Mouse (Mus musculus) MEL (cell line): ENCODE data around the gene Hexim1. TPM values are rescaled to one million over a fixed set of nuclear protein-coding genes. Genes with fewer than 3 reads are reported as not detected.

Experiments used
- DNase-seq: peaks from one replicate; pipeline ENCODE4 v3.0.0; 2011; ENCODE audit warnings: low read depth, low spot score
- H3K27ac ChIP-seq: 2 replicates; pipeline ENCODE4 v1.5.1; 2012; ENCODE audit warnings: low read depth, mild to moderate bottlenecking, control low read depth, low read length, moderate library complexity; ENCODE audit not compliant: control insufficient read depth
- H3K27me3 ChIP-seq, 2 experiments: fragments of 150-350 bp in 1 of 2; sonication (generic) in 1 of 2; 2 replicates each; pipeline ENCODE4 v1.6.1; 2012; ENCODE audit warnings: low read length in 2 of 2, mild to moderate bottlenecking in 2 of 2, improper control_type of control experiment in 1 of 2, moderate library complexity in 1 of 2; ENCODE audit not compliant: insufficient read depth in 2 of 2, control insufficient read depth in 1 of 2
- H3K36me3 ChIP-seq, 2 experiments: 2 replicates each; pipeline ENCODE4 v1.6.1; 2012 to 2014; ENCODE audit warnings: low read length in 2 of 2, improper control_type of control experiment in 1 of 2, inconsistent platforms in 1 of 2, mild to moderate bottlenecking in 1 of 2; ENCODE audit not compliant: insufficient read depth in 2 of 2, control insufficient read depth in 1 of 2
- H3K4me1 ChIP-seq, 2 experiments: fragments of 150-350 bp in 1 of 2; sonication (generic) in 1 of 2; 2 replicates each; pipeline ENCODE4 v1.6.1; 2012; ENCODE audit warnings: low read length in 2 of 2, improper control_type of control experiment in 1 of 2, mild to moderate bottlenecking in 1 of 2; ENCODE audit not compliant: insufficient read depth in 2 of 2, control insufficient read depth in 1 of 2
- H3K4me3 ChIP-seq, 2 experiments: fragments of 150-350 bp in 1 of 2; sonication (generic) in 1 of 2; 2 replicates each; pipeline ENCODE4 v1.5.1; 2012; ENCODE audit warnings: low read depth in 2 of 2, low read length in 2 of 2, mild to moderate bottlenecking in 2 of 2, moderate library complexity in 2 of 2, control low read depth in 1 of 2, improper control_type of control experiment in 1 of 2; ENCODE audit not compliant: control insufficient read depth in 1 of 2, insufficient read depth in 1 of 2
- H3K79me2 ChIP-seq: 2 replicates; pipeline ENCODE4 v1.6.1; 2012; ENCODE audit warnings: mild to moderate bottlenecking, low read length, moderate library complexity; ENCODE audit not compliant: control insufficient read depth, poor library complexity, insufficient read depth
- H3K9ac ChIP-seq: 2 replicates; pipeline ENCODE4 v1.6.1; 2012; ENCODE audit warnings: low read depth, mild to moderate bottlenecking, control low read depth, low read length, moderate library complexity; ENCODE audit not compliant: control insufficient read depth, poor library complexity, severe bottlenecking
- H3K9me3 ChIP-seq: fragments of 150-350 bp; sonication (generic); replicated peaks from 2 replicates; pipeline ENCODE4 v1.6.1; 2012; ENCODE audit warnings: mild to moderate bottlenecking, low read length, improper control_type of control experiment, moderate library complexity; ENCODE audit not compliant: insufficient read depth
- BHLHE40 ChIP-seq: IDR thresholded peaks from 2 replicates; pipeline ENCODE4 v1.6.1; 2012; ENCODE audit warnings: low read depth, mild to moderate bottlenecking, inconsistent platforms, low read length, improper control_type of control experiment, borderline replicate concordance
- CHD2 ChIP-seq: IDR thresholded peaks from 2 replicates; pipeline ENCODE4 v1.6.1; 2011; ENCODE audit warnings: low read length, improper control_type of control experiment
- CTCF ChIP-seq, 3 experiments: IDR thresholded peaks in 2 of 3; conservative IDR thresholded peaks in 1 of 3; 2 replicates each; pipeline ENCODE4 v1.5.1; 2011 to 2012; ENCODE audit warnings: low read length in 3 of 3, low read depth in 2 of 3, mild to moderate bottlenecking in 2 of 3, improper control_type of control experiment in 1 of 3, inconsistent platforms in 1 of 3, mixed read lengths in 1 of 3, moderate library complexity in 1 of 3; ENCODE audit not compliant: control insufficient read depth in 1 of 3, insufficient read depth in 1 of 3, poor library complexity in 1 of 3, severe bottlenecking in 1 of 3
- E2F4 ChIP-seq: IDR thresholded peaks from 2 replicates; pipeline ENCODE4 v1.6.1; 2011; ENCODE audit warnings: low read depth, low read length, improper control_type of control experiment, borderline replicate concordance
- ELF1 ChIP-seq: IDR thresholded peaks from 2 replicates; pipeline ENCODE4 v1.6.1; 2014; ENCODE audit warnings: low read depth, mild to moderate bottlenecking, inconsistent platforms, low read length, improper control_type of control experiment, moderate library complexity
- ETS1 ChIP-seq: IDR thresholded peaks from 2 replicates; pipeline ENCODE4 v1.6.1; 2012; ENCODE audit warnings: low read depth, mild to moderate bottlenecking, inconsistent platforms, low read length, improper control_type of control experiment, moderate library complexity
- GABPA ChIP-seq: IDR thresholded peaks from 2 replicates; pipeline ENCODE4 v1.6.1; 2012; ENCODE audit warnings: low read depth, mild to moderate bottlenecking, inconsistent platforms, low read length, improper control_type of control experiment, moderate library complexity
- GATA1 ChIP-seq: IDR thresholded peaks from 2 replicates; pipeline ENCODE4 v1.6.1; 2011; ENCODE audit warnings: low read depth, low read length, improper control_type of control experiment
- HCFC1 ChIP-seq: IDR thresholded peaks from 2 replicates; pipeline ENCODE4 v1.6.1; 2012; ENCODE audit warnings: low read depth, mild to moderate bottlenecking, inconsistent platforms, low read length, improper control_type of control experiment, moderate library complexity
- KAT2A ChIP-seq: conservative IDR thresholded peaks from 2 replicates; pipeline ENCODE4 v1.6.1; 2012; ENCODE audit warnings: low read depth, low read length, improper control_type of control experiment, inconsistent platforms
- MAFK ChIP-seq: IDR thresholded peaks from 2 replicates; pipeline ENCODE4 v1.6.1; 2011; ENCODE audit warnings: low read depth, mild to moderate bottlenecking, low read length, improper control_type of control experiment, borderline replicate concordance
- MAX ChIP-seq: IDR thresholded peaks from 2 replicates; pipeline ENCODE4 v1.6.1; 2011; ENCODE audit warnings: low read length, improper control_type of control experiment
- MAZ ChIP-seq: IDR thresholded peaks from 2 replicates; pipeline ENCODE4 v1.6.1; 2012; ENCODE audit warnings: low read depth, mild to moderate bottlenecking, inconsistent platforms, low read length, improper control_type of control experiment
- MXI1 ChIP-seq: IDR thresholded peaks from 2 replicates; pipeline ENCODE4 v1.6.1; 2011; ENCODE audit warnings: mild to moderate bottlenecking, low read depth, low read length, improper control_type of control experiment
- MYB ChIP-seq: IDR thresholded peaks from 2 replicates; pipeline ENCODE4 v1.6.1; 2011; ENCODE audit warnings: mild to moderate bottlenecking, low read depth, low read length, improper control_type of control experiment
- MYC ChIP-seq: IDR thresholded peaks from 2 replicates; pipeline ENCODE4 v1.6.1; 2011; ENCODE audit warnings: low read depth, mild to moderate bottlenecking, low read length, improper control_type of control experiment, moderate library complexity
- NELFE ChIP-seq: IDR thresholded peaks from 2 replicates; pipeline ENCODE4 v1.6.1; 2011; ENCODE audit warnings: low read depth, low read length, improper control_type of control experiment
- NRF1 ChIP-seq: IDR thresholded peaks from 2 replicates; pipeline ENCODE4 v1.6.1; 2014; ENCODE audit warnings: low read depth, mild to moderate bottlenecking, inconsistent platforms, low read length, improper control_type of control experiment, moderate library complexity; ENCODE audit not compliant: poor library complexity, insufficient read depth, severe bottlenecking
- POLR2A ChIP-seq, 2 experiments: IDR thresholded peaks; 2 replicates each; pipeline ENCODE4 v1.6.1; 2011 to 2012; ENCODE audit warnings: low read length in 2 of 2, mild to moderate bottlenecking in 2 of 2, control low read depth in 1 of 2, improper control_type of control experiment in 1 of 2, low read depth in 1 of 2, moderate library complexity in 1 of 2; ENCODE audit not compliant: control insufficient read depth in 1 of 2, insufficient read depth in 1 of 2, poor library complexity in 1 of 2
- POLR2AphosphoS5 ChIP-seq: IDR thresholded peaks from 2 replicates; pipeline ENCODE4 v1.6.1; 2012; ENCODE audit warnings: low read depth, borderline replicate concordance, mild to moderate bottlenecking, inconsistent platforms, low read length, moderate library complexity, mixed read lengths
- RCOR1 ChIP-seq: IDR thresholded peaks from 2 replicates; pipeline ENCODE4 v1.6.1; 2012; ENCODE audit warnings: low read depth, mild to moderate bottlenecking, inconsistent platforms, low read length, improper control_type of control experiment
- SIN3A ChIP-seq: IDR thresholded peaks from 2 replicates; pipeline ENCODE4 v1.6.1; 2012; ENCODE audit warnings: low read length, improper control_type of control experiment, inconsistent platforms
- SMC3 ChIP-seq: IDR thresholded peaks from 2 replicates; pipeline ENCODE4 v1.6.1; 2011; ENCODE audit warnings: low read depth, low read length, improper control_type of control experiment
- TAL1 ChIP-seq: IDR thresholded peaks from 2 replicates; pipeline ENCODE4 v1.6.1; 2012; ENCODE audit warnings: mild to moderate bottlenecking, inconsistent platforms, low read length, moderate library complexity, mixed read lengths
- TBP ChIP-seq: IDR thresholded peaks from 2 replicates; pipeline ENCODE4 v1.8.0; 2011; ENCODE audit warnings: low read depth, low read length, improper control_type of control experiment
- UBTF ChIP-seq: IDR thresholded peaks from 2 replicates; pipeline ENCODE4 v1.6.1; 2012; ENCODE audit warnings: low read depth, mild to moderate bottlenecking, inconsistent platforms, low read length, improper control_type of control experiment, moderate library complexity, borderline replicate concordance; ENCODE audit not compliant: insufficient read depth
- USF1 ChIP-seq: IDR thresholded peaks from 2 replicates; pipeline ENCODE4 v1.6.1; 2014; ENCODE audit warnings: low read depth, mild to moderate bottlenecking, inconsistent platforms, low read length, improper control_type of control experiment, moderate library complexity
- USF2 ChIP-seq, 2 experiments: IDR thresholded peaks; 2 replicates each; pipeline ENCODE4 v1.6.1; 2011 to 2012; ENCODE audit warnings: improper control_type of control experiment in 2 of 2, low read length in 2 of 2, borderline replicate concordance in 1 of 2, inconsistent platforms in 1 of 2, low read depth in 1 of 2, mild to moderate bottlenecking in 1 of 2; ENCODE audit not compliant: insufficient read depth in 1 of 2
- ZC3H11A ChIP-seq: IDR thresholded peaks from 2 replicates; pipeline ENCODE4 v1.6.1; 2012; ENCODE audit warnings: low read depth, mild to moderate bottlenecking, inconsistent platforms, low read length, improper control_type of control experiment
- ZKSCAN1 ChIP-seq: IDR thresholded peaks from 2 replicates; pipeline ENCODE4 v1.6.1; 2012; ENCODE audit warnings: low read depth, mild to moderate bottlenecking, inconsistent platforms, low read length, improper control_type of control experiment, moderate library complexity
- ZMIZ1 ChIP-seq: IDR thresholded peaks from 2 replicates; pipeline ENCODE4 v1.6.1; 2012; ENCODE audit warnings: low read depth, mild to moderate bottlenecking, inconsistent platforms, low read length, improper control_type of control experiment, moderate library complexity
- ZNF384 ChIP-seq: IDR thresholded peaks from 2 replicates; pipeline ENCODE4 v1.6.1; 2012; ENCODE audit warnings: low read depth, mild to moderate bottlenecking, inconsistent platforms, low read length, improper control_type of control experiment
- polyA plus RNA-seq, 2 experiments: library from polyadenylated mRNA; stranded (reverse) in 1 of 2; unstranded in 1 of 2; fragments of >175 nt in 1 of 2; fragments of >200 nt in 1 of 2; gene quantifications; 2 replicates each; pipeline versions ENCODE4 v1.2.1 to v1.2.4; 2012; ENCODE audit warnings: low replicate concordance in 2 of 2, low read depth in 1 of 2; ENCODE audit not compliant: insufficient read length in 2 of 2, insufficient read depth in 1 of 2, missing spikeins in 1 of 2
- total RNA-seq: library from RNA; depleted of rRNA; stranded (reverse); fragments of 300-350 nt; gene quantifications from 2 replicates; pipeline ENCODE4 v1.2.3, GENCODE M21; 2012

Hexim1 gene
- total and polyA plus RNA-seq, 3 experiments = 17.3 to 25.4 TPM; not detected in 1

DNA sequence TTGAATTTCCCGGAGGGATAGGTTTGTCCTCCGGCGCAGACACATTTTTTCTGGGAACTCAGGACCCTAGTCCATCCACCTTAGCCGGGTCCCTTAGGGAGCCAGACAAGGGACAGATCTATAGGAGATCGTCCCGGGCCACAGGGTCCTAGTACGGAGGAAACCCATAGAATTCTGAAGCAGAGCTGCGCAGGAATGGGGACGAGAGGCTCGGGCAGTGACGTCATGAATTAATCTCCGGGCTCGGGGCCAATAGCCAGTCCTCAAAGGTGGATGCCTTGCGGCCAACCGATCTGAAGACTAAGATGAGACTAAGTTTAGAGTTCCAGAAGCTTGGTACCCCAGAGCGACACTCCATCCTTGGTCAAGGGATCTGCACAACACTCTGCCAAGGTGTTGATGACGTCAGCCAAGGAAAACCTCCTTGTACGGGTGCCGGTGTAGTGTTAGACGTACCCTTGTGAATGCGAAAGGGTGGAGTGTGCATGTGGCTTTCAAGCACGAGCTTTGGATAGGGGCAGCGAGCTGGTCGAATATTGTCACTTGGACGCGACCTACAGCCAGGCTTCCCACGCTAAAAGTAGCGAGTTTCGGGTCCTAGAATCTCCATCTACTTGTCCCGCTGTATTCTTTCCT, 14.0 kb upstream of the Hexim1 start (continued):
- TF ChIP-seq ZNF384 (0 out of 2 replicates have a peak, but pooled peaks have one; percentile 8), ZC3H11A (no peak), NELFE (peak; percentile 18), BHLHE40 (peak; percentile 36; the same call in 1 of the 2 replicates)

DNA sequence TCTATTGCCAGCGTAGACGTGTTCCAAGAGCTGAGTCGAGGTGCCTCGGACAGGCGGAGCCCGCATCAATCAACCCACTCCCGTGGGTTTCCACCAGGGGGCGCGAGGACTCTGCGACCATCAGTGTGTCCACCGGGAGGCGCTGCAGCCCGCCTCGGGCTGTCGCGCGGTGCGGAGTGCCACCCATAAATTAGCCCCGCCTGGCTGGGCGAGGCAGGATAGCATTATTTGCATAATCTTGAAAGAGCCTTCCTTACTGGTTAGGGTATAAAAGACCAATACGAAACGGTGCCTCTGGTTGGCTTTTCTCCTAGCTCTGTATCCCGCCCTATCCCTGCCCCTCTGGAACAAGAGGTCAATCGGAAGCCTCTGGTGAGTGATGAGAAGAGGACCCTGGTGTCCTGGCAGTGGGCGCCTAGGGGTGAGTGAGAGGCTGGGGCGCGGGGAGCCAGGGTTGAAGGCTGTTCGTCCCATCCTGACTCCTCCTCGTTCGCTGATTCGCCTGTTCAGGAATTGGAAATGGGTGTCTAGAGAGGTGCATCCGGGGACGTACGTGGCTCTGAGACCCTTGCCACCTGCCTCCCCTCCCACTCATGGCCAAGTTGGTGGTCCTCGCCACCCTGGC, 13.2 kb upstream of the Hexim1 start:
- DNase-seq = peak; percentile 99
- Histone ChIP-seq H3K36me3 (peaks cover 0 to 9% of the 10 kb centered on the region in 2 experiments; a peak in 2 of 4 replicates), H3K27ac (peak overlapping the region; percentile 39), H3K4me1 (peaks cover 9 to 20% of the 10 kb centered on the region in 2 experiments), H3K9me3 (no peaks in the 10 kb centered on the region), H3K9ac (peak overlapping the region; percentile 63), H3K79me2 (no peaks in the 10 kb centered on the region; the same call in 1 of the 2 replicates), H3K27me3 (no peaks in the 10 kb centered on the region), H3K4me3 (peak overlapping the region; percentile 59 to 80)
- TF ChIP-seq NRF1 (0 out of 2 replicates have a peak, but pooled peaks have one; percentile 16), TBP (no peak; the same call in 1 of the 2 replicates), MAX (peak; percentile 44; the same call in 1 of the 2 replicates), TAL1 (no peak), ZKSCAN1 (no peak), UBTF (no peak), USF1 (no peak), KAT2A (no peak), MYC (peak; percentile 60; the same call in 1 of the 2 replicates), NELFE (peak; percentile 67), RCOR1 (peak; percentile 46; the same call in 1 of the 2 replicates), CTCF (IDR thresholded peaks at IDR 0.05 in 2 of 3, conservative IDR thresholded peaks at IDR 0.05 in 1 of 3; ENCODE audit: control insufficient read depth in 1 of 3, insufficient read depth in 1 of 3, low read depth in 2 of 3, low read length in 3 of 3, poor library complexity in 1 of 3, severe bottlenecking in 1 of 3) (peak in 2 of 3 experiments; percentile 95 to 100; a peak in 5 of 6 replicates), ETS1 (peak; percentile 72), MYB (no peak), MAZ (peak; percentile 92; the same call in 1 of the 2 replicates), SIN3A (peak; percentile 92), E2F4 (peak; percentile 30; the same call in 1 of the 2 replicates), GATA1 (no peak; the same call in 1 of the 2 replicates), POLR2AphosphoS5 (peak; percentile 63; the same call in 1 of the 2 replicates), ZC3H11A (peak; percentile 96), GABPA (no peak), ELF1 (peak; percentile 49; the same call in 1 of the 2 replicates), POLR2A (IDR thresholded peaks at IDR 0.05; ENCODE audit: control insufficient read depth in 1 of 2, insufficient read depth in 1 of 2, low read depth in 1 of 2, low read length in 2 of 2, poor library complexity in 1 of 2) (peak; percentile 72 to 76; a peak in 3 of 4 replicates), MAFK (no peak), HCFC1 (peak; percentile 78), ZNF384 (peak; percentile 81), USF2 (IDR thresholded peaks at IDR 0.05; ENCODE audit: borderline replicate concordance in 1 of 2, insufficient read depth in 1 of 2, low read depth in 1 of 2, low read length in 2 of 2) (no peak), MXI1 (no peak; the same call in 1 of the 2 replicates), ZMIZ1 (peak; percentile 58), CHD2 (no peak; the same call in 1 of the 2 replicates), SMC3 (peak; percentile 100)
